Mouse (Mus musculus): ENCODE measurements around the gene Fam118a. TPM values are rescaled to one million over a fixed set of nuclear protein-coding genes. Genes with fewer than 3 reads are reported as not detected.
"Not testable (repeated sequence)": the region's sequence is repeated elsewhere in the genome, so short reads cannot be mapped to it uniquely, and the experiment has no call there.

Fam118a gene
- polyA plus RNA-seq, 1 experiment from 2014 or later: 15.6 TPM

- no peak within 1 kb of the TSS for H3K27ac ChIP-seq (replicated peaks)
- no peaks in the 10 kb centered on the region for H3K9me3 ChIP-seq
- WGBS: 9% methylated on average over 21 of the region's 21 CpGs
- no peak within 1 kb of the TSS for H3K4me3 ChIP-seq
- peaks cover 31% of the 10 kb centered on the region for H3K27me3 ChIP-seq (replicated peaks)
- peak within 1 kb of the TSS; percentile 20 for H3K4me2 ChIP-seq
- no peak for ATAC-seq (ENCODE audit: extremely low read depth, insufficient number of reproducible peaks, low FRiP score, low TSS enrichment)
- H3K9ac ChIP-seq: no peak within 1 kb of the TSS
- H3K36me3 ChIP-seq: no peaks in the 10 kb centered on the region
- peaks cover 31% of the 10 kb centered on the region for H3K4me1 ChIP-seq
These were observed 11.6 kb upstream of the Fam118a start, which contains the start of gene Upk3a for GRCm38 (mm10) chr15:85016951-85017664. TSS of gene Upk3a (plus strand) at chr15:85017141.

DNA sequence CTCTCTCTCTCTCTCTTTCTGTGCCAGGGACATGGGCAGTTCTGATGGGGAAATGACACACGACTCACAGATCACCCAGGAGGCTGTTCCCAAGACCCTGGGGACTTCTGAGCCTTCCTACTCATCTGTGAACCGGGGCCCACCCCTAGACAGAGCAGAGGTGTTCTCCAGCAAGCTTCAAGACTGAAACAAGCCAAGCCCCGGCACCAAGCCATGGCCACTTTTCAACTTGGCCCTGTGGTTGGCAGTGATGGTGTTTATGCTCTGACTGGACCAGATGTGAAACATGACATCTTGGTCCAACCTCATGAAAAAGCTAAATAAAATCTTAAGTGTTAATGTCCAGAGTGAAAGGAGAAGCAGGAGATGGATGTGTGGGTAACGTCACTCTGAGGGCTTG lies 6.5 kb upstream of the Fam118a start:
- peaks cover 13% of the 10 kb centered on the region for H3K27me3 ChIP-seq (replicated peaks)
- no peak overlapping the region for H3K27ac ChIP-seq (replicated peaks)
- H3K9ac ChIP-seq: no peak overlapping the region
- H3K36me3 ChIP-seq: no peaks in the 10 kb centered on the region
- no peaks in the 10 kb centered on the region; the same call in 1 of the 2 replicates for H3K4me1 ChIP-seq
- 61% methylated on average over 4 of the region's 4 CpGs for WGBS
- no peak overlapping the region for H3K4me2 ChIP-seq
- H3K4me3 ChIP-seq: no peak overlapping the region
- no peaks in the 10 kb centered on the region for H3K9me3 ChIP-seq
- ATAC-seq (ENCODE audit: extremely low read depth, insufficient number of reproducible peaks, low FRiP score, low TSS enrichment): no peak

GRCm38 (mm10) chr15:85026197-85026596 lies 2.6 kb upstream of the Fam118a start:
- Histone ChIP-seq H3K27me3 (replicated peaks) (no peaks in the 10 kb centered on the region; the same call in 1 of the 2 replicates), H3K4me3 (no peak overlapping the region), H3K4me2 (no peak overlapping the region), H3K36me3 (no peaks in the 10 kb centered on the region), H3K9ac (no peak overlapping the region), H3K27ac (replicated peaks) (no peak overlapping the region), H3K9me3 (no peaks in the 10 kb centered on the region), H3K4me1 (no peaks in the 10 kb centered on the region)
- ATAC-seq (ENCODE audit: extremely low read depth, insufficient number of reproducible peaks, low FRiP score, low TSS enrichment): no peak
- WGBS: 72% methylated on average over 4 of the region's 4 CpGs

- Histone ChIP-seq H3K27ac (replicated peaks) (no peak overlapping the region), H3K4me2 (no peak overlapping the region), H3K4me1 (0 out of 2 replicates have a peak, but pooled peaks cover 2% of the 10 kb centered on the region), H3K4me3 (no peak overlapping the region), H3K9ac (no peak overlapping the region), H3K36me3 (no peaks in the 10 kb centered on the region), H3K27me3 (replicated peaks) (no peaks in the 10 kb centered on the region; the same call in 1 of the 2 replicates), H3K9me3 (no peaks in the 10 kb centered on the region)
- WGBS: 54% methylated on average over 4 of the region's 4 CpGs
- ATAC-seq (ENCODE audit: extremely low read depth, insufficient number of reproducible peaks, low FRiP score, low TSS enrichment): no peak
These were observed 1.0 kb upstream of the Fam118a start for GRCm38 (mm10) chr15:85027740-85028139.

DNA sequence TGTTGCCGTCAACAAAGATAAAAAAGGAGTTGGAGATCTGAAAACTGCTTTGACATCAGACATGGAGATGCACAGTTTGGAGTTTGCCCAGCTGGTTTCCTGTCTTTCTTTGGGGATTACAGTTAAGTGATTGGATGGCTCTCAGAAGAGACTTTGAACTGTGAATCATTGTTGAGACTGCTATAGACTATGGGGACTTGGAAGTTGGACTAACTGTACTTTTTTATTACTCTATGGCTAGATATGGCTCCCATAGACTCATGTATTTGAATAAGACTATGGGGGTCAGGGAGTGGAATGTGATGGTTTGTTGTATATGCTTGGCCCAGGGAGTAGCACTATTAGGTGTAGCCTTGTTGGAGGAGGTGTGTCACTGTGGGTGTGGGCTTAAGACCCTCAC lies 1.9 kb downstream of the Fam118a start:
- ATAC-seq (ENCODE audit: extremely low read depth, insufficient number of reproducible peaks, low FRiP score, low TSS enrichment); H3K9ac ChIP-seq; H3K4me3 ChIP-seq; H3K4me2 ChIP-seq; H3K27ac ChIP-seq (replicated peaks); H3K36me3 ChIP-seq; H3K9me3 ChIP-seq; H3K4me1 ChIP-seq: not testable (repeated sequence)
- 0 out of 2 replicates have a peak, but pooled peaks cover 11% of the 10 kb centered on the region for H3K27me3 ChIP-seq (replicated peaks)
- WGBS: 23% methylated on average over 1 of the region's 1 CpGs

GRCm38 (mm10) chr15:85031866-85032265 lies 3.1 kb downstream of the Fam118a start:
- Histone ChIP-seq H3K9ac (no peak overlapping the region), H3K4me2 (no peak overlapping the region), H3K9me3 (no peaks in the 10 kb centered on the region), H3K27ac (replicated peaks) (no peak overlapping the region), H3K4me1 (peaks cover 7% of the 10 kb centered on the region), H3K36me3 (no peaks in the 10 kb centered on the region), H3K4me3 (no peak overlapping the region), H3K27me3 (replicated peaks) (0 out of 2 replicates have a peak, but pooled peaks cover 14% of the 10 kb centered on the region)
- ATAC-seq (ENCODE audit: extremely low read depth, insufficient number of reproducible peaks, low FRiP score, low TSS enrichment): no peak
- 77% methylated on average over 3 of the region's 3 CpGs for WGBS

GRCm38 (mm10) chr15:85033916-85034315 lies 5.2 kb downstream of the Fam118a start:
- H3K27ac ChIP-seq (replicated peaks); H3K36me3 ChIP-seq; H3K4me2 ChIP-seq; H3K9me3 ChIP-seq; H3K9ac ChIP-seq; H3K4me3 ChIP-seq; ATAC-seq (ENCODE audit: extremely low read depth, insufficient number of reproducible peaks, low FRiP score, low TSS enrichment): not testable (repeated sequence)
- H3K4me1 ChIP-seq: peaks cover 23% of the 10 kb centered on the region
- 0 out of 2 replicates have a peak, but pooled peaks cover 14% of the 10 kb centered on the region for H3K27me3 ChIP-seq (replicated peaks)
- WGBS: 27% methylated on average over 7 of the region's 7 CpGs

- Histone ChIP-seq H3K4me1 (peaks cover 36% of the 10 kb centered on the region), H3K4me2 (peak overlapping the region; percentile 90), H3K4me3 (peak overlapping the region; percentile 75), H3K9me3 (no peaks in the 10 kb centered on the region), H3K27me3 (replicated peaks) (0 out of 2 replicates have a peak, but pooled peaks cover 14% of the 10 kb centered on the region), H3K9ac (peak overlapping the region; percentile 91), H3K36me3 (no peaks in the 10 kb centered on the region), H3K27ac (replicated peaks) (peak overlapping the region; percentile 56)
- WGBS: under 1% methylated on average over 70 of the region's 75 CpGs
- ATAC-seq (ENCODE audit: extremely low read depth, insufficient number of reproducible peaks, low FRiP score, low TSS enrichment): peak; percentile 80
These were observed 8.0 kb downstream of the Fam118a start for GRCm38 (mm10) chr15:85036566-85037342.

DNA sequence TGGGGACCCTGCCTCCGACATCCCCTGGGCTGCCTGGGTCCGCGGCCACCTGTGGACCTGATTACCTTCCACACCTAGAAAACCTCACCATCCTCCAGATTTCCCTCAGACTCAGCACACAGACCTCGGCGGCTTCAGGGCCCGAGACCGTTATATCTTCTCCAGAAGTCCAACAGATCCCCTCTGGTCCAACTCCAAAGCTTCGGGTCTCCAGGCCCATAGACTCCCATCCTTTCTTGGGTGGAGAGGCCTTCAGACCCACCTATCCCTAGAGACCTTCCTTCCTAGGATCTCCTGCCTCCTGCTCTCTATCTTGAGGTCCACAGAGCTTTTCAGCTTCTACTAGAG lies 8.6 kb downstream of the Fam118a start:
- 0 out of 2 replicates have a peak, but pooled peaks cover 14% of the 10 kb centered on the region for H3K27me3 ChIP-seq (replicated peaks)
- H3K4me1 ChIP-seq: peaks cover 40% of the 10 kb centered on the region
- H3K36me3 ChIP-seq: no peaks in the 10 kb centered on the region
- peak overlapping the region; percentile 75 for H3K4me3 ChIP-seq
- peak overlapping the region; percentile 90 for H3K4me2 ChIP-seq
- no peaks in the 10 kb centered on the region for H3K9me3 ChIP-seq
- ATAC-seq (ENCODE audit: extremely low read depth, insufficient number of reproducible peaks, low FRiP score, low TSS enrichment): no peak
- H3K27ac ChIP-seq (replicated peaks): no peak overlapping the region; the same call in 1 of the 2 replicates
- peak overlapping the region; percentile 91 for H3K9ac ChIP-seq
- 1% methylated on average over 8 of the region's 8 CpGs for WGBS

DNA sequence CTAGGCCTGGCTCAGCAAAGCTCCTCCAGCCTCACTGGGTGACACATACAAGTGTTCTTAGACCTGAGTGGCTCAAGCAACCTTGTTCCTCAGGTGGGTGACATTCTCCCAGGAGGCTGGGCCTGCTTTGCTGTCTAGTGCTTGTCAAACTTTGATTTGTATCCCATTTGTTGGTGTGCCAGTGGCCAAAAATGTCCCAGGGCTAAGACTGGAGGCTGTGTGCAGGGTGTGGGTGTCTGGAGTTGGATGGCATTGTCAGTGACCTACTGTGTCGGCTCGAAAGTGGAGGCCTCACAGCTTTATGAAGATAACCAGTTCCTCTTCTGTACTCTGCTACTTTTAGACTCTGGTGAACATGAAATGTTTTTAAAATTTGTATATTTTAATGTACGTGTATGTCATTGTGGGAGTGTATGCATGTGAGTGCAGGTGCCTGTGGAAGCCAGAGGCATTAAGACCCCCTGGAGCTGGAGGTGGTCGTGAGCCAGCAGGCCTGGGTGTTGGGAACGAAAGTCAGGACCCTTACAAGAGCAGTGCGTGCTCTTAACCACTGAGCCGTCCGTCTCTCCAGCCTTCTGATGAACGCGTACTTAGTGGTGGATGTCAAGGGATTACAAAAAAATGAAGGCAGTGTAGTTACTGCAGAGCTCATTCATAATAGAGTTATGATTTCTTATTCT lies 12.9 kb downstream of the Fam118a start:
- 67% methylated on average over 10 of the region's 10 CpGs for WGBS
- Histone ChIP-seq H3K9ac (peak overlapping the region; percentile 50), H3K4me1 (peaks cover 50% of the 10 kb centered on the region)

GRCm38 (mm10) chr15:85042361-85042954 lies 13.7 kb downstream of the Fam118a start:
- 17% methylated on average over 4 of the region's 4 CpGs for WGBS
- peak overlapping the region; percentile 63; the same call in 1 of the 2 replicates for H3K9ac ChIP-seq
- peak overlapping the region; percentile 76 for H3K27ac ChIP-seq (replicated peaks)
- H3K9me3 ChIP-seq: no peaks in the 10 kb centered on the region
- H3K4me1 ChIP-seq: peaks cover 47% of the 10 kb centered on the region
- H3K4me2 ChIP-seq: peak overlapping the region; percentile 26
- no peak overlapping the region for H3K4me3 ChIP-seq
- no peaks in the 10 kb centered on the region for H3K27me3 ChIP-seq (replicated peaks)
- peak; percentile 58; the same call in 1 of the 2 replicates for ATAC-seq (ENCODE audit: extremely low read depth, insufficient number of reproducible peaks, low FRiP score, low TSS enrichment)
- H3K36me3 ChIP-seq: peaks cover 27% of the 10 kb centered on the region

More for the DNA sequence above, 12.9 kb downstream of the Fam118a start:
- Histone ChIP-seq H3K9me3 (no peaks in the 10 kb centered on the region), H3K36me3 (peaks cover 19% of the 10 kb centered on the region), H3K4me2 (no peak overlapping the region), H3K27me3 (replicated peaks) (no peaks in the 10 kb centered on the region), H3K27ac (replicated peaks) (peak overlapping the region; percentile 76), H3K4me3 (no peak overlapping the region)
- no peak for ATAC-seq (ENCODE audit: extremely low read depth, insufficient number of reproducible peaks, low FRiP score, low TSS enrichment)

Data from heart, embryonic 13.5 days (tissue).